Mouse (Mus musculus): ENCODE data around the gene Yipf3.

DNA sequence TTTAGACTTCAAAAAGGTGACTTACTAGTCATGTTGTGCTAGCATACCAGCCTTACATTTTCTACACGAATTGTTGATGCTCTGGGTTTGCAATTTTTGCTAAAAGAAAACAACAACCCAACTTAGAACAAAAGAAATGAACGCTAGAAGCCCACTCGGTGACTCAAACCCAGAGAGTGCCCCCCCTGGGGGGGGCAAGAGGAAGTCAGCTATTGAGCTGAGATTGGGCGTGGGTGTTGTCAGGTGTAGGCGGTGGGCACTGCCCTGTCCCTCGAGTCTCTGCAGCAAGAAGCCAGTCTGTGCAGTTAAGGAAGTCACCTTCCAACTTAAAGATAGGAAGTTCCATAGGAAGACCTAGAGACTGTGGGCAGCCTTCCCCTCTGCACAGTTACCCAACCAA lies 48.7 kb downstream of the Yipf3 start:
- TF ChIP-seq CTCF (IDR thresholded peaks at IDR 0.05; ENCODE audit: low read depth) (no peak), EP300 (IDR thresholded peaks at IDR 0.05; ENCODE audit: low read depth) (no peak)
